Mouse (Mus musculus): ENCODE data around the gene Rwdd2b. TPM values are rescaled to one million over a fixed set of nuclear protein-coding genes. Genes with fewer than 3 reads are reported as not detected.

Gene Rwdd2b
- polyA plus RNA-seq, 1 experiment from 2014 or later: 5.7 TPM

DNA sequence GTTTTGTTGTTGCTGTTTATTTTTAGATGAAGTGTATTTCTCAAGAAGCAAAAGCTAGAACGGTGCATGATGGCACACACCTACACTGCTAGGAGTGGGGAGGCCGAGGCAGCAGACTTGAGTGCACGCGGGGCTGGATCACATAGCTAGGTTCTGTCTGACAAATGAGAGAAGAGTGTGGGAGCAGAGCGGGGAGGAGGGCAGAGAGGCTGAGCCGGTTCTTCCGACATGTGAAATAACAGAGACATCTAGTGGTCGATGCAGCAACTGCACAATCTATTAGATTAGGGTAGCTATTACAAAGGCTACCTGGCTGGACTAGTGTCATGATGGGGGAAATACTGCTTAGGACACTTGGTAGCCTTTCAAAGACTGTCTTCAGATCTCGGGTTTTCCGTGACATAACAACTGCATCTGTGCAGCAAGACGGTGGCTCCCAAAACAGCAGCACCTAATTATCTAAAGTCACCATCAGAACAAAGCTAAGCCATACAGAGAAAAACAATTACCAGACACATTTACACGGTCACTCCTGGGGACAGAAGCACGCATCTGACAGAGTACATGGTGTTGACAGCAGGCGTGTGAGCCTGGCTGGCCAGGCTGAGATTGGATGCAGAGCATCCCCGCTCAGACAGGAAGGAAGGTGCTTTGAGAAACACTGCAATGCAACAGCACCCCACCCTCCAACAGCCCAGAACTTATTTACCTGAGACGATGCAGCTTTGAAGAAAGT lies 46.4 kb downstream of the Rwdd2b start:
- no peaks in the 10 kb centered on the region for H3K9me3 ChIP-seq (ENCODE audit: low read length)
- peaks cover 35% of the 10 kb centered on the region; the same call in 1 of the 2 replicates for H3K36me3 ChIP-seq (ENCODE audit: insufficient read depth, low read length)
- H3K9ac ChIP-seq (replicated peaks; ENCODE audit: low read depth): no peak overlapping the region
- DNase-seq (ENCODE audit: low spot score) (peak; percentile 85), ATAC-seq (peak; percentile 65)
- no peak overlapping the region for H3K4me3 ChIP-seq (ENCODE audit: low read depth, low read length)
- H3K4me1 ChIP-seq (ENCODE audit: insufficient read depth, low read depth, low read length): no peaks in the 10 kb centered on the region
- H3K4me2 ChIP-seq (replicated peaks; ENCODE audit: low read depth, low read length): no peak overlapping the region
- H3K27me3 ChIP-seq (replicated peaks; ENCODE audit: insufficient read depth, low read length): no peaks in the 10 kb centered on the region
- TF ChIP-seq CTCF (IDR thresholded peaks at IDR 0.05) (peak; percentile 80), EP300 (IDR thresholded peaks at IDR 0.05) (no peak)
- WGBS: 48% methylated on average over 16 of the region's 16 CpGs
- H3K27ac ChIP-seq (ENCODE audit: low read length): no peak overlapping the region

GRCm38 (mm10) chr16:87387444-87387977 lies 52.9 kb downstream of the Rwdd2b start:
- peaks cover 28% of the 10 kb centered on the region; the same call in 1 of the 2 replicates for H3K36me3 ChIP-seq (ENCODE audit: insufficient read depth, low read length)
- ATAC-seq (no peak), DNase-seq (ENCODE audit: low spot score) (peak; percentile 5)
- no peak overlapping the region for H3K4me2 ChIP-seq (replicated peaks; ENCODE audit: low read depth, low read length)
- no peaks in the 10 kb centered on the region for H3K9me3 ChIP-seq (ENCODE audit: low read length)
- H3K4me3 ChIP-seq (ENCODE audit: low read depth, low read length): no peak overlapping the region
- WGBS: 98% methylated on average over 3 of the region's 3 CpGs
- no peak overlapping the region for H3K9ac ChIP-seq (replicated peaks; ENCODE audit: low read depth)
- no peaks in the 10 kb centered on the region for H3K27me3 ChIP-seq (replicated peaks; ENCODE audit: insufficient read depth, low read length)
- H3K27ac ChIP-seq (ENCODE audit: low read length): no peak overlapping the region
- TF ChIP-seq CTCF (IDR thresholded peaks at IDR 0.05): no peak
- no peak for TF ChIP-seq EP300 (IDR thresholded peaks at IDR 0.05)
- H3K4me1 ChIP-seq (ENCODE audit: insufficient read depth, low read depth, low read length): no peaks in the 10 kb centered on the region

- Histone ChIP-seq H3K27me3 (replicated peaks; ENCODE audit: insufficient read depth, low read length) (no peaks in the 10 kb centered on the region), H3K27ac (ENCODE audit: low read length) (no peak overlapping the region), H3K4me2 (replicated peaks; ENCODE audit: low read depth, low read length) (no peak overlapping the region), H3K9ac (replicated peaks; ENCODE audit: low read depth) (no peak overlapping the region), H3K4me3 (ENCODE audit: low read depth, low read length) (no peak overlapping the region), H3K4me1 (ENCODE audit: insufficient read depth, low read depth, low read length) (no peaks in the 10 kb centered on the region), H3K36me3 (ENCODE audit: insufficient read depth, low read length) (peaks cover 45% of the 10 kb centered on the region), H3K9me3 (ENCODE audit: low read length) (no peaks in the 10 kb centered on the region)
- ATAC-seq (no peak), DNase-seq (ENCODE audit: low spot score) (no peak)
- TF ChIP-seq CTCF (IDR thresholded peaks at IDR 0.05): no peak
- no peak for TF ChIP-seq EP300 (IDR thresholded peaks at IDR 0.05)
- WGBS: 75% methylated on average over 2 of the region's 2 CpGs
Observed at GRCm38 (mm10) chr16:87384366-87384765, 56.0 kb downstream of the Rwdd2b start.

Other genes starting within 250 kb of the Rwdd2b start
- gene N6amt1, start 86.4 kb downstream of the Rwdd2b start, polyA plus RNA-seq (2015; fragmentation: Nextera tagmentation; extraction: Ambion mirVana): 20.0 and 23.4 TPM in 2 replicates
- 13.1 and 15.0 TPM in 2 replicates for gene Ltn1, start 8.0 kb downstream of the Rwdd2b start, polyA plus RNA-seq (2015; fragmentation: Nextera tagmentation; extraction: Ambion mirVana)
- 41.0 and 43.5 TPM in 2 replicates for gene Usp16, start 14.1 kb upstream of the Rwdd2b start, polyA plus RNA-seq (2015; fragmentation: Nextera tagmentation; extraction: Ambion mirVana)
- 141 and 159 TPM in 2 replicates for gene Cct8, start 55.3 kb upstream of the Rwdd2b start, polyA plus RNA-seq (2015; fragmentation: Nextera tagmentation; extraction: Ambion mirVana)
- 0.37 and 0.38 TPM in 2 replicates for gene Map3k7cl, start 112.8 kb upstream of the Rwdd2b start, polyA plus RNA-seq (2015; fragmentation: Nextera tagmentation; extraction: Ambion mirVana)